Mouse (Mus musculus): ENCODE measurements around the gene Metap1d. TPM values are rescaled to one million over a fixed set of nuclear protein-coding genes. Genes with fewer than 3 reads are reported as not detected.

Metap1d gene
- polyA plus RNA-seq, 1 experiment from 2014 or later = 24.2 TPM

DNA sequence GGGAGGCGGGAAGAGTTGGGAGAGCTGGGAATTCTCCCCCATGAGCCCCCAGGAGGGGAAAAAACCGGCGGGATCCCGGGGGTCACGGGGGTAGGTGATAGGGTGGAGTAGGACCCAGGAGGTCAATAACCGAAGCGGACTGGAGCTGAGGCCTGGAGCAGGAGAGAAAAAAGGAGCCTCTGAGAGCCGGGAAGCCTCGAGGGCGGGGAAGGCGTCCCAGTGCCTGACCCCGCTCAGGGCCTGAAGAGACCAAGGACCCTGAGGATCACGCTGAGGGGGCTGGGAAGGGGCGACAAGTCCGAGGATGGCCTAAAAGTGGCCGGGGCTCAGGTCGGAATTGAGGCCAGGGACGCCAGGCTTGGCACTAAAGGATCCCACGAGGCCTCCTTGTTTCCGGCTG is 90.9 kb downstream of the Metap1d start:
- no peak for DNase-seq (ENCODE audit: low spot score)

DNA sequence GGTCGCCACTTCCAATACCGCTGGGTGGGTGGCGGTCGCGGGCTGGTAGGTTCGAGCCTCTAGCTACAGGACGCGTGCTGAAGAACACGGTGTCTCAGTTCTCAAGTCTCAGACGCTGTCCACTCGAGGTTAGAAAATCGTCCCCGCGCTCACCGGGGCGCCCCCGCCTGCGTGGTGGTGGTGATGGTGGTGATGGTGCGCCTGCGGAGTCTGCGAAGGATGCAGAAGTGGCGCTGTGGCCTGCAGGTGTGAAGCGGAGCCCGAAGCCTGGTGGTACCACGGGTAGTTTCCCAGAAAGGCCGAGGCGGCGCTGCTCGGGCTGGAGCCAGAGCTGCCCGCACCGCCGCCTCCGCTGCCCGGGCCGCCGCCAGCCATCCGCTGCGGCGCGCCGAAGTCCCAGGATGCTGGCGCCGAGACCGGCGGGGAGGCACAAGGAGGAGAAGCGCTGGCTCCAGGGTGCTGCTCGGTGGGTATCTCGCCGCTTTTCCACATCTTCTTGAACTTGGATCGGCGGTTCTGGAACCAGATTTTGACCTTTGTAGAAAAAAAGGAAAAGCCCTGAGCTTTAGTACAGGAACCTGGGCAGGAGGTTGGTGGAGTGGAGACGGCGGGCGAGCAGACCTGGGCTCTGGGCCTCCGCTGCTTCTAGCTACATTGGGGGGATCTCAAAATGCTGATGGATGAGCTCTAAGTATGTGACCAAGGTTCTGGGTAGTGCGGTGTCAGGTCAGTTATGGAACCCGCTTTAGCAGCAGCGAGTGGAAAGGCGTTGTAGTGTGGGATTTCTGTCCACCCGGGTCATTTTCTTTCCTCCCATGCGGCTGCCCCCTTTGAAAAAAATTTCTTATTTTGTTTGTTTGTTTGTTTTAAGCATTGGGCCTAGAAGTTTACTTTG is 91.6 kb downstream of the Metap1d start:
- DNase-seq (ENCODE audit: low spot score) = peak; percentile 13

DNA sequence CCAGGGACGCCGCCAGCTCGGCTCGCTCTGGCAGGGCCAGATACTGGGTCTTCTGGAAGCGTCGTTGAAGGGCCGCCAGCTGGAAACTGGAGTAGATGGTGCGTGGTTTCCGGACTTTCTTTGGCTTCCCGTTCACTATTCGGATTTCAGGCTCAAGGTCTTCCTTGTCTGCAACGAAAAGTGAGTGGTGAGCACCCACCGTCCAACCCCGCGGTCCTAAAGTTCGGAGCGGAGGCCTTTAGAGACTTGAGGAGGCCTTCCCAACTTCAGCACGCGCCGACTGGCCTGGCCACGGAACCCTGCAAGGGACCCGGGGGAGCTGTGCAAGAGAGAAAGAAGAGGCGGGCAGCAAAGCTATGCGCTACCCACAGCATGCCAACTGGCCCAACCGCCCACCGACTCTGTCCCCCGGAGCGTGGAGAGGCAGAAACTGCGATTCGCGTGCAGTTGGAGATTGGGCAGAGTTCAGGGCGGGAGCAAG is 92.4 kb downstream of the Metap1d start:
- DNase-seq (ENCODE audit: low spot score) = no peak

DNA sequence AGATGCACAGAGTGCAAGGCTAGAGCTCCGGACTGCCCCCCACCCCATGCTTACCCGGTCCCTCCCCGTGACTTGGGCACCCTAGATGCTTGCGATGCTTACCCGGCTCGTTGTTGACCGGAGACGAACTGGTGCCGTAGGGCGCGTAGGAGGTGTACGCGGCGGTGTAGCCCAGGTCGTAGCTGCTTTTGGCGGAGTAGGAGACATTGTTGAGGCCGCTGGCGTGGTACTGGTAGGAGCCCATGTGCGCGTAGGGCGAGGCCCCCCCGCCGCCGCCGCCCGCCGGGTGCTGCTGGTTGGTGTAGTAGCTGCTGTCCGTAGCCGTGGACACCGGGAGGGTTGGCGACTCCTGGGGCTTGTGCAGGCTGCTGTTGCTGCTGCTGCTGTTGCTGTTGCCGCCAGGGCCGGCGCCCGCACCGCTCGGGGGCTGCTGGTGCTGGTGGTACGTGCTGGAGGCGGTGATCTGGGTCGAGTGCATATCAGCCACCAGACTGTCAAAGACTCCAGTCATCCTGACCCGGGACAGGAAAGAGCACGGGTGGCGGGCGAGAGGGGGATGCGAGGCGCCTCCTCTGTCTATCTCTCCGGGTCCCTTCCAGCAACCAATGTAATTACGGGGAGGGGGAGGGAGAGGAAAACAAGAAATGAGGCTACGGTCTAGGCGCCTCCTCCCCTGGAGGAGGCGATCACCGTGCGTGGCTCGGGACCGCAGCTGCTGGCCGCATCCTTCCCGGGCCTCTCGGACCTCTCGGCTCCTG is 93.0 kb downstream of the Metap1d start:
- DNase-seq (ENCODE audit: low spot score) = peak; percentile 44

DNA sequence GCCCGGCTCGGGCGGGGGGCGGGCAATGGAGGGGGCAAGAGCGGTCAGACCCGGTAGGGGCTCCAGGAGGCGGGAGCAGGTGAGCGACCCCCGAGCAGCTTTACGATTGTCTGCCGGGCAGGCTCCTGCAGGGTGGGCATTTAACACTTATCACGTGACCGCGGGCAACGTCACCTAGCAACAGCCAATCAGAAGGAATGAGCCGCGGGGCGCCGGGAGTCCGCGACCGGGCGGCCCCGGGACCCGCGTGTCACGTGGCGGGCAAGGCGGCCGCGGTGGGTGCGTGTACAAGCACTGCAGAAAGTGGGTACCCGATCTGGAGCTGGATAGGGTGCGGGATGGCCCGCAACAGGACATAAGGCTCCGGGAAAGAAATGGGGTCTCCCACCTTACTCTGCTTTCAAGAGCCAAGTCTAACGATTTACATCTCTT is 93.6 kb downstream of the Metap1d start, which contains the start of gene Dlx2:
TSS of gene Dlx2 (minus strand) at position 115 of the 432 bp plus-strand sequence.
- DNase-seq (ENCODE audit: low spot score) = peak; percentile 58

DNA sequence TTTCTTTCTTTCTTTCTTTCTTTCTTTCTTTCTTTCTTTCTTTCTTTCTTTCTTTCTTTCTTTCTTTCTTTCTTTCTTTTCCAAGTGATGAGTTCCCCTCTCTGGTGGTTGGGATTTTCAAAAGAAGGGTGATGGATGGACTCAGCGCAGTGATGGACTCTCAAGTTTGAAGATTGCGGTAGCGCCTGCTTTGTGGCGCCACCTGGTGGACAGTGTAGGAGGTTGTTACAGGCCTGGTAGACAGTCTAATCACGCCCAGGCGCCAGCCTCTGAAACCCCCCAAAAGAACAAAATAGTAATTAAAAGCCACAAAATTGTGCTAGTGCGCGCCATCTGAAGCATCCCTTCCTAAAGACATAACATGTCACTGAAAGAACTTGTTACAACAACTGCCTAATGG is 94.8 kb downstream of the Metap1d start:
- DNase-seq (ENCODE audit: low spot score) = peak; percentile 80

DNA sequence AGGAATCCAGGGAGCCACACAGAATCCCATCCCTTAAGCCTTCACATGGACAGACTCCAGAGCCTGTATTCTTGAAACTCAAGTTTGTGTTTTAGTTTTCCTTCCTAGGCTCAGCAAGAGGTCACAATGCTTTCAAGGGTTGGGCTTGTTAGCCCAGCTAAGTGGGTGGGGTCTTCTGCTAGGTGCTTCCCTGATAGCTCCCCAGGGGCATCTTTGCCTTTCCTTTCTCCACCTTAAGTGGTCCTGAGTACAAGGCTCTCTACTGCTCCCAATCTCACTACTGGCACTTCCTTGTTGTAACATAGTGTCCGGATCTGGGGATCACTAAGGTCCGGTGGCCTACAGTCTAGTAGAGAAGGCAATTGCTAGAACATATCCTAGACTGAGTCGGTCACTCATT is 97.3 kb downstream of the Metap1d start:
- DNase-seq (ENCODE audit: low spot score) = no peak

DNA sequence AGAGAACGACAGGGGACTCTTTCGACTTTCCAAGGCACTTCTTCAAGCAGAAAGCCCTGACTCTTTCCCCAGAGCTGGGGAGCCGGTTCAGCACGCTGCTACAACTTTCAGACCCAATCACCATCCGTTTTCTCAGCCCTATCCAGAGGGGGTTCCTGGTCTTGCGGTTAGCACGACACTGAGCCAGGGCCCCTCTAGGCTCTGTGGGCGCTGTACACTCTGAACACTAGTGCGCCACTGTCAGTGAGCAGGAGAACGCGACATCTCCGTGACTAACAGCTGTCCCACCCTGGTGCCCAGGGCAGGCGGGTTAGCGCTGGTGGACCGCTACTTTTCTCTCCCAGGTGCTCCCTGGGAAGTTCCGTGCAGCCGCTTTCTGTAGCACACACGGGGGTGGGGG is 98.6 kb downstream of the Metap1d start:
- peak; percentile 19 for DNase-seq (ENCODE audit: low spot score)

DNA sequence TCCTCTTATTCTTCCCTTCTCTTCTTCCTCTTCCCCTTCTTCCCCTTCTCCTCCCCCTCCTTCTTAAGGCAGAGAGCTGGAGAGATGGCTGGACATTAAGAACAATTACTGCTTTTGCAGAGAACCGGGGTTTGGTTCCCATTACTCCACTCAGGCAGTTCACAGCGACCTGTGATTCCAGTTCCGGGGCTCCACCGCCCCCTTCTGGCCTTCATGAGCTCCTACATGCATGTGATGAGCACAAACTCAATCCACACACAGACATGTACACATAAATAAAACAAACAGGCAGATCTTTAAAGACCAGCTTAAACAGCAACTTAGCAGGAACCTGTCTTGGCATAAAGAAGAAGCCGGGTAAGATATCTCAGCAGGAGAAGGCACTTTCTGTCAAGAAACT is 103.0 kb downstream of the Metap1d start:
- no peak for DNase-seq (ENCODE audit: low spot score)

DNA sequence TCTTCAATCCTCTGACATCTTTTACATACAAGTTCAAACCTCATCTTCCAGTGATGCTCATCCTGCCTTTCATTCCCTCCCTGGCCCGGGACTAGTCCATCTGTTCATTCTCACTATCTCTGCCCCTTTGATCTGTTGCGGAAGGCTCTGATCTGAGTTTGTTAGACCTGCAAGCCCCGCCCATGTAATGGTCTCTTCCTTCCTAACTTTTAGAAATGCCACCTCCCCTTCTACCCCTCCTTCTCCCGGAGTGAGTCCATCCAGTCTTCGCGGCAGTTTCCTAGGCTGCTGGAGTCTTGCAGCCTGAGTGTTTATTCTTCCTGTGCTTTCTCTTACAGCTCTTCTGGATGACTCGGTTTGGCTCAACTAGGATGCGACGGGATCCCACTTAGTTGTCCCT is 113.4 kb downstream of the Metap1d start:
- DNase-seq (ENCODE audit: low spot score) = no peak

DNA sequence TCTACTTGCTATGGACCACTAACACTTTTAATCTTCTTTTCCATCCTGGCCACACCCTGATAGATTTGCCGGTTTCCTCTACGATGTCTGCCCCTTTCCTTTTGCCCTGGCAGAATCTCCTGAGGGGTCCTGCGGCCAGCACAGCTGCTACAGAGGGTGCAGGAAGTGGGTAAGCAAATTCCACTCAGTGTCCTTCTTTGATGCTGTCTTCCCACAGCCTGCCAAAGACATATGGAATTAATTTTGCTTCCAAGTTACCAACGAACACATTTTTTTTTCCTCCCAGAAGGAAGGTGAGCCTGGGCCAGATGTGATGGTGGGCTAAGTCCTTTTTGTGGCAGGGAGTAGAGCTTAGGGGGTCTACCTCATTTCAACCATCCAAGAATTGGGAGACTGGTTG is 120.7 kb downstream of the Metap1d start:
- no peak for DNase-seq (ENCODE audit: low spot score)

Other genes with a start within 250 kb of the Metap1d start
- 75.2 and 76.4 TPM in 2 replicates for gene Dync1i2, start 241.6 kb upstream of the Metap1d start, polyA plus RNA-seq (2015; fragmentation: Nextera tagmentation; extraction: Ambion mirVana)
- gene Slc25a12, start 85.5 kb upstream of the Metap1d start, polyA plus RNA-seq (2015; fragmentation: Nextera tagmentation; extraction: Ambion mirVana) = 63.2 and 69.6 TPM in 2 replicates
- gene Hat1, start 64.3 kb upstream of the Metap1d start, polyA plus RNA-seq (2015; fragmentation: Nextera tagmentation; extraction: Ambion mirVana) = 147 and 157 TPM in 2 replicates
- gene Dlx1, start 74.8 kb downstream of the Metap1d start, polyA plus RNA-seq (2015; fragmentation: Nextera tagmentation; extraction: Ambion mirVana) = 0.12 and 0.44 TPM in 2 replicates
- gene Dlx2, start 93.5 kb downstream of the Metap1d start, polyA plus RNA-seq (2015; fragmentation: Nextera tagmentation; extraction: Ambion mirVana) = 0.05 TPM in 1 of 2 replicates, not detected in the other

Data from thymus, postnatal 0 days (tissue).